Mouse (Mus musculus) midbrain, embryonic 10.5 days (tissue): ENCODE results near the gene Snrpf. TPM values are rescaled to one million over a fixed set of nuclear protein-coding genes. Genes with fewer than 3 reads are reported as not detected.

Experiments used
- DNase-seq: peaks from one replicate; pipeline ENCODE4 v3.0.0-alpha.2; 2017; ENCODE audit warnings: low spot score
- H3K27ac ChIP-seq: fragments of 300-500 bp; sonication (generic); replicated peaks from 2 replicates; pipeline ENCODE4 v1.5.1; 2016; ENCODE audit warnings: mild to moderate bottlenecking
- H3K27me3 ChIP-seq: fragments of 300-500 bp; sonication (generic); 2 replicates; pipeline ENCODE4 v1.6.1; 2016; ENCODE audit warnings: low read depth, mild to moderate bottlenecking; ENCODE audit not compliant: poor library complexity, severe bottlenecking
- H3K36me3 ChIP-seq: fragments of 300-500 bp; sonication (generic); 2 replicates; pipeline ENCODE4 v1.6.1; 2016; ENCODE audit warnings: mild to moderate bottlenecking, moderate library complexity
- H3K4me1 ChIP-seq: fragments of 300-500 bp; sonication (generic); 2 replicates; pipeline ENCODE4 v1.6.1; 2016
- H3K4me3 ChIP-seq: fragments of 300-500 bp; sonication (generic); 2 replicates; pipeline ENCODE4 v1.5.1; 2016; ENCODE audit warnings: mild to moderate bottlenecking, moderate library complexity
- H3K9me3 ChIP-seq: fragments of 300-500 bp; sonication (generic); replicated peaks from 2 replicates; pipeline ENCODE4 v1.6.1; 2016; ENCODE audit warnings: mild to moderate bottlenecking
- WGBS: fragments of 180-500 bp; shearing (Covaris S2); methylation state at CpG from one replicate; pipeline ENCODE4 v1.1.7; 2016; 5-methylcytosine and 5-hydroxymethylcytosine counted together
- polyA plus RNA-seq: library from polyadenylated mRNA; unstranded; fragments of >200 nt; fragmentation: Nextera tagmentation; extraction: Ambion mirVana; gene quantifications from 2 replicates; pipeline ENCODE4 v1.2.1, GENCODE M21; 2016

The Snrpf gene
- polyA plus RNA-seq, 1 experiment from 2014 or later = 191 TPM

DNA sequence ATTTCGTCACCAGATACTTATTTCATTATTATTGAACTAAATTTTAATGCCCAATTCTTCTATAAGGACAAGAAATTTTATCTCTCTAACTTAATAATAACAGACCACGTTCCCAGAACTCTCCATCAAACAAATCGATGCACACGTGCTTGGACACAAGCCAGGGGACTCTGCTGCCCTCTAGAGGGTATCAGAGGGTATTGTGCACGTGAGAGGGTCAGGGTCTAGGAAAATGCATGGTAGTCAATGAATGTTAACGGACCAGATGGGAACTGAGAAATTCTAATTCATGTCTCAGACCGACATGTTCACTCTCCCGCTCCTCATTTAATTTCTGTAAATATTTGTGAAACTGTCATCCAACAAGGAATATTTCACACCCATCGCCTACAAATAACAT lies 18.5 kb upstream of the Snrpf start:
- no peaks in the 10 kb centered on the region for H3K27me3 ChIP-seq
- DNase-seq = no peak
- WGBS = 66% methylated on average over 9 of the region's 9 CpGs
- no peak overlapping the region for H3K4me3 ChIP-seq
- H3K9me3 ChIP-seq = no peaks in the 10 kb centered on the region; the same call in 1 of the 2 replicates
- H3K27ac ChIP-seq = no peak overlapping the region
- H3K36me3 ChIP-seq = no peaks in the 10 kb centered on the region
- no peaks in the 10 kb centered on the region for H3K4me1 ChIP-seq

DNA sequence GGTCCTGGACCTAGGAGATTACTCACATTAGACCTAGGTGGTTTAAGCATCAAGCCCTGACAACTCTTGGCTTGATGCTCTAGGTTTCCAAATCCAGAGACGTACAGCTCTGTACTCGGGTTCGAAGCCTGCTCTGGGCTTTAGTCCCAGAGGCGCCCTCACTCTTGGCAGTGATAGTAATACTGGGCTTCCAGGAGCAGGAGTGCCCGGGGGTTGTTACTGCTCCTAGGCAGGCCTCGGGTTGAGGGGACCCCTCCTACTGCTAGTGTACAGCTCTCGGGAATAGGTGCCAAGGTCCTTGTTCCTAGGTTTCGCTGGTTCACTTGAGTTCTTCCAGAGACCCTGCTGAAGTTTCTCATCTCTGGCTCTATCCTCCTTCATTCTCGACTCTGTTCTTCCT lies 16.8 kb upstream of the Snrpf start:
- 92% methylated on average over 9 of the region's 9 CpGs for WGBS
- no peak for DNase-seq

DNA sequence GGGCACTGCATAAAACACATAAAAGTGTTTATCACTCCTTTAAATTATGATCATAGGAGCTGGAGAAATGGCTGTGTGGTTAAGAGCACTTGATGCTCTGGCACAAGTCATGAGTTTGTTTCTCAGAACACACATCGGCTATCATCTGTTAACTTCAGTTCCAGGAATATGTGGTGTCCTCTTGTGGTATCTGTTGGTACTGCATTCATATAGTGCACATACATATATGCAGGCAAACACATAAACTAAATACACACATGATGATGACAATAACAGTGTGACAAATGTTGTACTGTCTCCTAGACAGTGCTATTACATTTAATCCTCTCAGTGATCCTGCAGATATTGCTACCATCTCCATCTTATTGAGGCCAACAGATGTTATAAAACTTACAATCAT lies 13.8 kb upstream of the Snrpf start:
- H3K4me1 ChIP-seq = no peaks in the 10 kb centered on the region
- DNase-seq = no peak
- H3K4me3 ChIP-seq = no peak overlapping the region
- H3K27me3 ChIP-seq = no peaks in the 10 kb centered on the region
- H3K9me3 ChIP-seq = no peaks in the 10 kb centered on the region; the same call in 1 of the 2 replicates
- 91% methylated on average over 1 of the region's 1 CpGs for WGBS
- no peak overlapping the region for H3K27ac ChIP-seq
- no peaks in the 10 kb centered on the region for H3K36me3 ChIP-seq

More for the DNA sequence above, 16.8 kb upstream of the Snrpf start:
- Histone ChIP-seq H3K36me3 (no peaks in the 10 kb centered on the region), H3K9me3 (no peaks in the 10 kb centered on the region; the same call in 1 of the 2 replicates), H3K27ac (no peak overlapping the region), H3K4me3 (no peak overlapping the region), H3K27me3 (no peaks in the 10 kb centered on the region), H3K4me1 (no peaks in the 10 kb centered on the region)

DNA sequence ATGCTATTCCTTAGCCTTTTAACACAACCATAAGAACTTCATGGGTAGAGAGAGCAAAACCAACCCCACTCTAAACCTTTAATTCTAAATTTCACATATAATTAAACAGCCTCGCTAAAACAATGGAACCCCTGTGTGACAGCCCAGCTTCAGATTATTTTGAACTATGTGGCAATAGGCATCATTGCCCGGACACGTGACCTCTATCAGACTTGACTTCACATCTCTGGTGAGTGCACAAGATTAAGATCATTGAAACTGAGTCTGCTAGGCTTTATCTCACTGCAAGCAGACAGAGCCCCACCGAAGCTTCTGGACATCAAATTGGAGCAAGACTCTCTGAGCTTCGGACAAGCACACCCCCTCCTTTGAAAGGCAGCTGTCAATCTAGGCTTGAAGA lies 12.8 kb upstream of the Snrpf start:
- Histone ChIP-seq H3K4me3 (no peak overlapping the region), H3K4me1 (no peaks in the 10 kb centered on the region), H3K27me3 (no peaks in the 10 kb centered on the region), H3K27ac (no peak overlapping the region), H3K9me3 (no peaks in the 10 kb centered on the region; the same call in 1 of the 2 replicates), H3K36me3 (no peaks in the 10 kb centered on the region)
- DNase-seq = no peak
- WGBS = 78% methylated on average over 5 of the region's 5 CpGs

DNA sequence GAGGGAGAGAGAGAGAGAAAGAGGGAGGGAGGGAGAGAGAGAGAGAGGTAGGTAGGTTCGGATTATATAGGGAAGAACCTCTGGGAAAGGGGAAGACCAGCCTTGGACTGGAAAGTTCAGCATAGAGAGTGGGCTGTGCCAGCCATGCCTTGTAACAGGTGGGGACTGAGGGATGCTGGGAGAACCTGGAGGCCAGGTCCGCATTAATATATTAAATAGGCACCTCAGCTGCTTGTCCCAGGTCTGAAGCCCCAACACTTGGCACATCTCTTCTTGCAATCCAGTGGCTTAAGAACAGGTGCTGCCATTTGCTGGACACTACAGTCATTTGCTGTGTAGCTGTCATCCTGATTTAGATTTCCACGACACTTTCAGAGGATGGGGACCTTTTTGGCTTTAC lies 7.1 kb upstream of the Snrpf start:
- no peaks in the 10 kb centered on the region for H3K27me3 ChIP-seq
- DNase-seq = no peak
- H3K4me3 ChIP-seq = no peak overlapping the region
- H3K4me1 ChIP-seq = 0 out of 2 replicates have a peak, but pooled peaks cover 3% of the 10 kb centered on the region
- 73% methylated on average over 3 of the region's 3 CpGs for WGBS
- no peaks in the 10 kb centered on the region for H3K36me3 ChIP-seq
- no peak overlapping the region for H3K27ac ChIP-seq
- no peaks in the 10 kb centered on the region for H3K9me3 ChIP-seq

DNA sequence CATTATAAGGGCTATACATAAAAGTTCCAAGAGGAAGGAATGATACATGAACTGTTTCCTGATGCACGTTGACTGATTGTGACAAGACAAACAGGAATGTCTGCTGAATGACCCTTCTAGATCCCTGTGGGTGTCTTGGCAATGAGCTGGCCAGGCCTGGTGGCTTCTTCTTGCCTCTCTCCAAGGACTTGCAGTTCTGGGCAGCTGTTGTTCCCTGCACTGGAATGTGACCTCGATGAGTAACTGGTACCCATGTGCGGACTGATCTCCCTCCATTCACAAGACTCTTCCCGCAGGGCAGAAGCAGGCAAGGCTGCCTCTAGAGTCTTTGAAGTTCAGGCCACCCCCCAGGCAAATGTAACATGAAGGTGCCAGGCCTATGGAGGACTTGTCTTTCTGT lies 6.3 kb upstream of the Snrpf start:
- Histone ChIP-seq H3K27me3 (no peaks in the 10 kb centered on the region), H3K27ac (no peak overlapping the region), H3K4me1 (0 out of 2 replicates have a peak, but pooled peaks cover 3% of the 10 kb centered on the region), H3K4me3 (no peak overlapping the region), H3K36me3 (no peaks in the 10 kb centered on the region), H3K9me3 (no peaks in the 10 kb centered on the region)
- no peak for DNase-seq
- 68% methylated on average over 4 of the region's 4 CpGs for WGBS

DNA sequence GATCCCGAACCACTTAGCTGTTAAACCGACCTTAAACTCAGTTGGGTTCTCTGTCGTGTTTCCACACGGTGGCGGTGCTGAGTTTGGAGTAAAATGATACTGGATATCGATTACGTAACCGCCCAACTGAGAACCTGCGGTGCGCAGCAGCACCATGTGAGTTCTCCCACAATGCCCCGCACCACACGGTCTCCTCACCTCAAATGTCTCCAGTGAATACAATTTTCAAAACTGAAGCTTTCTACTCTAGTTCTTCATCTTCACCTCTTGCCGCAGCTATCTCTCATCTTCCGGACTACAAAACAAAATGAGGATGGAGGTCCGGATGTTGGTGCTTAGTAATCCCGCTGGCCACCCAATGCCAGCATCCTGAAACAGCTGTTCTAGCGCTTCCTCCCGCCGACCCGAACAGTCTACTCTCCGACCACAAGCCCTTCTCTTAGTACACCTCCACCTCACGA lies 4.5 kb upstream of the Snrpf start:
- Histone ChIP-seq H3K36me3 (no peaks in the 10 kb centered on the region), H3K27me3 (no peaks in the 10 kb centered on the region), H3K9me3 (no peaks in the 10 kb centered on the region), H3K4me1 (peaks cover 8% of the 10 kb centered on the region), H3K4me3 (peak overlapping the region; percentile 60), H3K27ac (peak overlapping the region; percentile 86)
- WGBS = 3% methylated on average over 22 of the region's 22 CpGs
- DNase-seq = peak; percentile 85

DNA sequence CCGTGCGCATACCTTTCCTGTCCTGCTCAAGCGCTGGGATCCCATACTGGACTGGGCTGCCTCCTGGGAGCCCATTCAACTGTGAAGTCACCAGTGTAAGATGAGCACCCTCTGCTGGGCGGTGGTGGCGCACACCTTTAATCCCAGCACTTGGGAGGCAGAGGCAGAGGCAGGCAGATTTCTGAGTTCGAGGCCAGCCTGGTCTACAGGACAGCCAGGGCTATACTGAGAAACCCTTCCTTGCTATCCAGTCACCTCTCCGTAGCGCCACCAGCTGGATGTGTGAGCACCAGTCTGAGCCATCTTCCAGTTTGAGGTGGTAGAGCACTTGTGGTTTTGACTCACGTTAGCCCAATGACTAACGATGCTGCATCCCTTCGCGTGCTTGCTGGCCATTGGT lies 3.0 kb upstream of the Snrpf start:
- no peaks in the 10 kb centered on the region for H3K27me3 ChIP-seq
- 59% methylated on average over 12 of the region's 12 CpGs for WGBS
- peaks cover 3% of the 10 kb centered on the region for H3K36me3 ChIP-seq
- H3K27ac ChIP-seq = no peak overlapping the region
- H3K9me3 ChIP-seq = no peaks in the 10 kb centered on the region
- peaks cover 21% of the 10 kb centered on the region for H3K4me1 ChIP-seq
- DNase-seq = no peak
- no peak overlapping the region for H3K4me3 ChIP-seq

DNA sequence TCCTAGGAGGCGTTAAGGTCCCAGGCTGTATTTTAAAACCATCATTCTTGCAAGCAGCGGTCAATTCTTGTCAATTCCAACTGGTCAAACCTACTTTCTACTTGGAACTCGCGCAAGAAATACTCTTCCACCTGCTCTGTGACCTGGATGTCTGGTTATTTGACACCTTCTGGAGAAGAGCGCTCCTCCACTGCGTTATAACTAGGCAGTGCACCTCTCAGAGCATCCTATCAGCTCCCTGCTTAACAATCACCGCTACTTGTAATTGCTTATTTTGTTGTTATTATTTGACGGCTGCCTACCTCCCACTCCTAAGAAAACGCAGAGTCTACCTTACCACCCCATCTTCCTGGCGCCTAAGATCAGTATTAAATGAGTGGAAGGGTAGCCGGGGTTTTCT lies 710 bp downstream of the Snrpf start:
- H3K36me3 ChIP-seq = peaks cover 39% of the 10 kb centered on the region
- no peaks in the 10 kb centered on the region for H3K9me3 ChIP-seq
- no peaks in the 10 kb centered on the region for H3K27me3 ChIP-seq
- no peak for DNase-seq
- H3K4me3 ChIP-seq = peak overlapping the region; percentile 90
- H3K4me1 ChIP-seq = peaks cover 18% of the 10 kb centered on the region
- WGBS = 3% methylated on average over 11 of the region's 11 CpGs
- peak overlapping the region; percentile 98 for H3K27ac ChIP-seq

DNA sequence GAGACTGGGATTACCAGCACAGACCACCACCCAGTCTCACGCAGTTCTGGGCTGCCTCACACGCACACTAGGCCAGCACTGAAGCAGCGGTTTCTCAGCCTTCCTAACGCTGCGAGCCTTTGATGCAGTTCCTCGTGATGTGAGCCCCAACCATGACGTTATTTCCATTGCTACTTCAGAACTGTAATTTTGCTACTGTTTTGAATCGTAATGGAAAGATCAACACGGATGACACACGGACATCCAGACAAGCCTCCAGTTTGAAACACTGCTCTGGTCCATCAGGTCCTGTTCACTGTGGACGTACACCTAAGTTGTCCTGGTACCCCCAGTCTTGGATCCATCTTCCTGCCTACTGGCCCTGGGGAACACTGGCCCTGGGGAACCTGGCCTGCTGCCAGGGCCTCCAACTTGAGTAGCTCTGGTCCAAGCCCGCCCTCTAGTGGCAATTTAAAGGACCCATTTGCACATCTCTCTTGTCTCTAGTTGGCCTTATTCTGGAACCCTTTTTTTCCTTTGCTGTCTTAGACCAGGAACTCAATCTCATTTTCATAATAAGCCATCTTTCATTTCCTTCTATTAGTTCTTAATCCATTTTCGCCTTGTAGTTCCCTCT lies 12.1 kb downstream of the Snrpf start:
- WGBS = 68% methylated on average over 13 of the region's 13 CpGs
- H3K27me3 ChIP-seq = no peaks in the 10 kb centered on the region
- H3K27ac ChIP-seq = no peak overlapping the region
- DNase-seq = peak; percentile 60
- no peaks in the 10 kb centered on the region for H3K4me1 ChIP-seq
- peaks cover 20% of the 10 kb centered on the region for H3K36me3 ChIP-seq
- no peaks in the 10 kb centered on the region for H3K9me3 ChIP-seq
- H3K4me3 ChIP-seq = no peak overlapping the region

DNA sequence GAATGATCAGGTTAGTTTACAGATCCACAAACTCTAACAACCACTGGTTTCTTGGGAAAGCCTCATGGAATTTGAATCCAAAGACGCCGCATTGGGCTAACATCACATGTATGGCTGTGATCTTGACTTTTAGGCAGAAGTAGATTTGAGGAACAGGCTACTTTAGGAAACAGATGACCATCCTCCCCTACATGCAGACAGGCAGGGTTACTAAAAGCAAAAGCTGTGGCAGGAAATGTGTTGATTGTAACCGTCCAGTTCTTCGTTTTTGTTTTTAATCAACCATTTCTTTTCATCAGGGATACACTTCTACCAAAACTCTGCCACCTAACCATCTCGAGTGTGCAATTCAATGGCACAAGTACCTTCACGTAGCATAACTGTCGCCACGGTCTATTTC lies 13.5 kb downstream of the Snrpf start:
- no peak for DNase-seq

DNA sequence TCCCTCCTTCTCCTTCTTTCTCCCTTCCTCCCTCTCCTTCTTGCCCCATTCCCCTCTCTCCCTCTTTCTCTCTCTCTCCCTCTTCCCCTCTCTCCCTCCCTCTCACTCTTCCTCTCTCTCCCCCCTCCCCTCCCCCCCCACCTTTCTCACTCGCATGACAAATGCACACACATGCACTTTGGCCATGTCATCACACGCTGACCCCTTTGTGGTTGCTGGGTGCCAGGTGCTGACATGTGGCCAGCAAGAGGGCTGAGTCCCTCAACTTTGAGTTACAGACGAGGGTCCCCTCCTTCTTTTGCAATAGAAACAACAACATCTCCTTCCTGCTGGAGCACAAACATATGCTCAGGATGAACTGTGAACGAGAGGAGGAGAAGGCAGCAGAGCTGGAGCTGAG lies 14.5 kb downstream of the Snrpf start:
- Histone ChIP-seq H3K9me3 (no peaks in the 10 kb centered on the region), H3K27me3 (no peaks in the 10 kb centered on the region), H3K4me3 (no peak overlapping the region), H3K36me3 (peaks cover 4% of the 10 kb centered on the region), H3K27ac (no peak overlapping the region), H3K4me1 (no peaks in the 10 kb centered on the region)
- 71% methylated on average over 4 of the region's 4 CpGs for WGBS
- DNase-seq = no peak

More for the DNA sequence above, 13.5 kb downstream of the Snrpf start:
- H3K4me3 ChIP-seq = no peak overlapping the region
- H3K36me3 ChIP-seq = peaks cover 6% of the 10 kb centered on the region
- no peaks in the 10 kb centered on the region for H3K27me3 ChIP-seq
- H3K27ac ChIP-seq = no peak overlapping the region
- H3K9me3 ChIP-seq = no peaks in the 10 kb centered on the region
- 94% methylated on average over 8 of the region's 8 CpGs for WGBS
- H3K4me1 ChIP-seq = no peaks in the 10 kb centered on the region

DNA sequence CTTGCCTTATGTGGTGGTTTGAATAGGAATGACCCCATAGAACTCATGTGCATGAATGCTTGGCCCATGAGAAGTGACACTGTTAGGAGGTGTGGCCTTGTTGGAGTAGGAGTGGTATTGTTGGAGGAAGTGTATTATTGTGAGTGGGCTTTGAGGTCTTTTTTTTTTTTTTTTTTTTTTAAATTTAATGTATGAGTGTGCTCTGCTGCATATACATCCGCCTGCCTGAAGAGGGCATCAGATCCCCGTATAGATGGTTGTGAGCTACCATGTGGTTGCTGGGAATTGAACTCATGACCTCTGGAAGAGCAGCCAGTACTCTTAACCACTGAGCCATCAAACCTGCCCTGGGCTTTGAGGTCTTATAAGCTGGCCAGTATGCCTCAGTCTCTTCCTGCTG lies 17.3 kb downstream of the Snrpf start:
- 61% methylated on average over 2 of the region's 2 CpGs for WGBS
- no peaks in the 10 kb centered on the region for H3K27me3 ChIP-seq
- no peaks in the 10 kb centered on the region for H3K9me3 ChIP-seq
- no peaks in the 10 kb centered on the region for H3K36me3 ChIP-seq
- no peaks in the 10 kb centered on the region for H3K4me1 ChIP-seq
- H3K4me3 ChIP-seq = no peak overlapping the region
- DNase-seq = no peak
- H3K27ac ChIP-seq = no peak overlapping the region
